Mouse (Mus musculus): Measurements from ENCODE around the gene Fcmr. TPM values are rescaled to one million over a fixed set of nuclear protein-coding genes. Genes with fewer than 3 reads are reported as not detected.

Fcmr gene
- polyA plus RNA-seq (2014; fragmentation: Illumina TruSeq; extraction: RNeasy Lipid Tissue Mini Kit (QIAGEN cat#74804); ENCODE audit: low read depth, low replicate concordance): 2.7 TPM

DNA sequence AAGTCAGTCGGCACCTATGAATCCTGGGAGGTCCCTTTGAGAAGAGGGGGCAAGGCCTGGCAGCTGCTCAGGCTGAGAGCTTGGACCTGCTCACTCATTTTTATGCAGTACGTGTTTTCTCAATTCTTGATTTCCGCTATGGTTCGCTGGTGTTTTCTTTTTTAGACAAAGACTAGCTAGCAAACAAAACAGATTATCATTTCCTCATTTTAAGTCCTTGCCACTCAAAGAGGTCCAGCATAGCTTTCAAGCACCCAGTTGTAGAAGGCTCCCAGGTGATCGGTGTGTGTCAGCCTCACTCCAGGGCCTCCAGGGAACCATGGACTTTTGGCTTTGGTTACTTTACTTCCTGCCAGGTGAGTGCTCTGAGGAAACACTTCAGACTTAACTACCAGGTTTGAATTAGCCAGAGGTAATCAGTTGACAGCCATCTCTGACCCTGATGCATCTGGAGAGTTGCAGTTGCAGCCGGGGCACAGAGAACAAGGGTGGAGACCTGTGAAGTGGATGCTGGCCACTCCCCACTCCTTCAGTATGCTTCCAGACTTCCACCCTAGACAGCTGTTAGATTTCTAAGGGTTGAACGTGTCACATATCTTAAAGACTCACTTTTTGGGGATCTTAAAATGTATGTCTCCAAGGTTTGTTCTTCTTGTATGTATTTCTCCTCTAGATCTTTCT is at the start of gene Fcmr:
Gene Fcmr (plus strand): TSS at position 129 of the 681 bp plus-strand sequence.

GRCm38 (mm10) chr1:130826448-130826847 is 39.0 kb upstream of the Fcmr start, which contains the start of gene Pigr:
Gene Pigr (plus strand): TSS chr1:130826684.

GRCm38 (mm10) chr1:130887354-130887753 is 21.9 kb downstream of the Fcmr start, which contains the start of gene Il24:
Gene Il24 (minus strand): TSS chr1:130887454.

GRCm38 (mm10) chr1:130911401-130912010 is 46.0 kb downstream of the Fcmr start, which contains the start of gene Il20:
Gene Il20 (minus strand): TSS chr1:130911451.

Other genes with a start within 250 kb of the Fcmr start
- gene Zp3r, start 236.0 kb upstream of the Fcmr start, polyA plus RNA-seq (2014; fragmentation: Illumina TruSeq; extraction: RNeasy Lipid Tissue Mini Kit (QIAGEN cat#74804); ENCODE audit: low read depth, low replicate concordance): not detected
- gene C4bp, start 204.0 kb upstream of the Fcmr start, polyA plus RNA-seq (2014; fragmentation: Illumina TruSeq; extraction: RNeasy Lipid Tissue Mini Kit (QIAGEN cat#74804); ENCODE audit: low read depth, low replicate concordance): not detected
- not detected for gene Gm29427, start 149.9 kb upstream of the Fcmr start, polyA plus RNA-seq (2014; fragmentation: Illumina TruSeq; extraction: RNeasy Lipid Tissue Mini Kit (QIAGEN cat#74804); ENCODE audit: low read depth, low replicate concordance)
- gene Yod1, start 148.3 kb upstream of the Fcmr start, polyA plus RNA-seq (2014; fragmentation: Illumina TruSeq; extraction: RNeasy Lipid Tissue Mini Kit (QIAGEN cat#74804); ENCODE audit: low read depth, low replicate concordance): 11.8 TPM
- 19.6 TPM for gene Pfkfb2, start 136.4 kb upstream of the Fcmr start, polyA plus RNA-seq (2014; fragmentation: Illumina TruSeq; extraction: RNeasy Lipid Tissue Mini Kit (QIAGEN cat#74804); ENCODE audit: low read depth, low replicate concordance)
- gene AA986860, start 133.7 kb upstream of the Fcmr start, polyA plus RNA-seq (2014; fragmentation: Illumina TruSeq; extraction: RNeasy Lipid Tissue Mini Kit (QIAGEN cat#74804); ENCODE audit: low read depth, low replicate concordance): 5.7 TPM
- gene Fcamr, start 64.8 kb upstream of the Fcmr start, polyA plus RNA-seq (2014; fragmentation: Illumina TruSeq; extraction: RNeasy Lipid Tissue Mini Kit (QIAGEN cat#74804); ENCODE audit: low read depth, low replicate concordance): 0.77 TPM
- gene Pigr, start 39.0 kb upstream of the Fcmr start, polyA plus RNA-seq (2014; fragmentation: Illumina TruSeq; extraction: RNeasy Lipid Tissue Mini Kit (QIAGEN cat#74804); ENCODE audit: low read depth, low replicate concordance): 28.2 TPM
- not detected for gene Il24, start 21.8 kb downstream of the Fcmr start, polyA plus RNA-seq (2014; fragmentation: Illumina TruSeq; extraction: RNeasy Lipid Tissue Mini Kit (QIAGEN cat#74804); ENCODE audit: low read depth, low replicate concordance)
- not detected for gene Il20, start 45.8 kb downstream of the Fcmr start, polyA plus RNA-seq (2014; fragmentation: Illumina TruSeq; extraction: RNeasy Lipid Tissue Mini Kit (QIAGEN cat#74804); ENCODE audit: low read depth, low replicate concordance)
- not detected for gene Il19, start 74.4 kb downstream of the Fcmr start, polyA plus RNA-seq (2014; fragmentation: Illumina TruSeq; extraction: RNeasy Lipid Tissue Mini Kit (QIAGEN cat#74804); ENCODE audit: low read depth, low replicate concordance)
- not detected for gene Il10, start 154.2 kb downstream of the Fcmr start, polyA plus RNA-seq (2014; fragmentation: Illumina TruSeq; extraction: RNeasy Lipid Tissue Mini Kit (QIAGEN cat#74804); ENCODE audit: low read depth, low replicate concordance)
- gene Mapkapk2, start 232.2 kb downstream of the Fcmr start, polyA plus RNA-seq (2014; fragmentation: Illumina TruSeq; extraction: RNeasy Lipid Tissue Mini Kit (QIAGEN cat#74804); ENCODE audit: low read depth, low replicate concordance): 32.0 TPM